Mouse (Mus musculus) embryonic facial prominence, embryonic 11.5 days (tissue): ENCODE results near the gene Hmgn5. TPM values are rescaled to one million over a fixed set of nuclear protein-coding genes. Genes with fewer than 3 reads are reported as not detected.

Source experiments
- ATAC-seq: fragments of 200-750 bp; cut with Nextera tagmentation; replicated peaks from 2 replicates; pipeline ENCODE4 v1.8.0; 2017; ENCODE audit warnings: low read depth; ENCODE audit not compliant: insufficient number of reproducible peaks, low FRiP score, low TSS enrichment
- DNase-seq: peaks from one replicate; pipeline ENCODE4 v3.0.0-alpha.2; 2015; ENCODE audit warnings: low spot score
- H3K27ac ChIP-seq: fragments of 300-500 bp; sonication (generic); replicated peaks from 2 replicates; pipeline ENCODE4 v1.5.1; 2014; ENCODE audit warnings: mild to moderate bottlenecking, low read depth, low read length, control low read depth
- H3K27me3 ChIP-seq: fragments of 300-500 bp; sonication (generic); 2 replicates; pipeline ENCODE4 v1.6.1; 2014; ENCODE audit warnings: mild to moderate bottlenecking, low read length, moderate library complexity, mixed read lengths; ENCODE audit not compliant: control insufficient read depth, insufficient read depth
- H3K36me3 ChIP-seq: fragments of 300-500 bp; sonication (generic); replicated peaks from 2 replicates; pipeline ENCODE4 v1.6.1; 2014; ENCODE audit warnings: low read depth, mild to moderate bottlenecking, low read length, moderate library complexity, mixed read lengths; ENCODE audit not compliant: control insufficient read depth, insufficient read depth
- H3K4me1 ChIP-seq: fragments of 300-500 bp; sonication (generic); 2 replicates; pipeline ENCODE4 v1.6.1; 2014; ENCODE audit warnings: low read length, mixed read lengths; ENCODE audit not compliant: control insufficient read depth, insufficient read depth
- H3K4me2 ChIP-seq: fragments of 300-500 bp; sonication (generic); 2 replicates; pipeline ENCODE4 v1.6.1; 2014; ENCODE audit warnings: low read depth, mild to moderate bottlenecking, control low read depth, low read length, moderate library complexity
- H3K4me3 ChIP-seq: fragments of 300-500 bp; sonication (generic); 2 replicates; pipeline ENCODE4 v1.5.1; 2014; ENCODE audit warnings: low read depth, low read length, control low read depth
- H3K9ac ChIP-seq: fragments of 300-500 bp; sonication (generic); replicated peaks from 2 replicates; pipeline ENCODE4 v1.6.1; 2014; ENCODE audit warnings: mild to moderate bottlenecking, control low read depth, low read length
- H3K9me3 ChIP-seq: fragments of 300-500 bp; sonication (generic); replicated peaks from 2 replicates; pipeline ENCODE4 v1.6.1; 2016; ENCODE audit warnings: mild to moderate bottlenecking, low read length, inconsistent platforms, mixed read lengths; ENCODE audit not compliant: control insufficient read depth
- WGBS: fragments of 180-500 bp; shearing (Covaris S2); extraction: QIAGEN DNeasy Blood & Tissue Kit; methylation state at CpG from one replicate; pipeline ENCODE4 v1.1.7; 2014; 5-methylcytosine and 5-hydroxymethylcytosine counted together
- polyA plus RNA-seq: library from polyadenylated mRNA; unstranded; fragments of >200 nt; fragmentation: Nextera tagmentation; extraction: Ambion mirVana; gene quantifications from 2 replicates; pipeline ENCODE4 v1.2.1, GENCODE M21; 2014

The Hmgn5 gene
- polyA plus RNA-seq, 1 experiment from 2014 or later = 28.6 TPM

DNA sequence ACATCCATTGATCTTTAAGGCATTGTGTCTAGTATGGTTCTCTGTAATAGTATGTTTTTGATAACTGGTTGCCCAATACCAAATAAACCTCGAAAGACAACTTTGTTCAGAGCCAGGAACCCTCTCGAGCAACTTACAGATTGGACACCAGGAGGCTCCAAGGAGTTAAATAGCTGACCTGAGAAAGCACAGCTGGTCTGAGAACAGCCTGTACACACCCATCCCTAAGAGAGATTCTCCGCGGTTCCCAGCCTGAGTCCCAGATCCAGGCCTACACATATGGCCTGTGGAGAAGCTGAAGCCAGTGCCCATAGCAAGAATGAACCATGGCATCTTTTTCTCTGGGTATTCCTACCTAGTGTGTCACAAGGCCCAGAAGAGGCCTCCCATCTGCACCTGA, 11.9 kb downstream of the Hmgn5 start:
- no peak overlapping the region for H3K4me3 ChIP-seq
- no peak overlapping the region for H3K27ac ChIP-seq
- 74% methylated on average over 4 of the region's 4 CpGs for WGBS
- ATAC-seq = no peak
- H3K4me1 ChIP-seq = no peaks in the 10 kb centered on the region
- no peaks in the 10 kb centered on the region for H3K36me3 ChIP-seq
- no peak overlapping the region for H3K4me2 ChIP-seq
- H3K27me3 ChIP-seq = no peaks in the 10 kb centered on the region
- no peaks in the 10 kb centered on the region for H3K9me3 ChIP-seq
- no peak overlapping the region for H3K9ac ChIP-seq
- no peak for DNase-seq

Other genes starting within 250 kb of the Hmgn5 start
- 4.7 and 5.5 TPM in 2 replicates for gene Brwd3, start 179.0 kb downstream of the Hmgn5 start, polyA plus RNA-seq
- 155 and 159 TPM in 2 replicates for gene Sh3bgrl, start 82.0 kb upstream of the Hmgn5 start, polyA plus RNA-seq
- not detected in 2 replicates for gene Gm6377, start 183.4 kb upstream of the Hmgn5 start, polyA plus RNA-seq